Mouse (Mus musculus) embryo, embryonic 10 days (tissue): ENCODE data around the gene Fbrsl1.
A peak's percentile ranks its signal among the peaks of the same experiment; 100 is the strongest.

Experiments used
- DNase-seq: peaks from one replicate; pipeline ENCODE4 v3.0.0-alpha.2; 2015; ENCODE audit warnings: low spot score

The Fbrsl1 gene

DNA sequence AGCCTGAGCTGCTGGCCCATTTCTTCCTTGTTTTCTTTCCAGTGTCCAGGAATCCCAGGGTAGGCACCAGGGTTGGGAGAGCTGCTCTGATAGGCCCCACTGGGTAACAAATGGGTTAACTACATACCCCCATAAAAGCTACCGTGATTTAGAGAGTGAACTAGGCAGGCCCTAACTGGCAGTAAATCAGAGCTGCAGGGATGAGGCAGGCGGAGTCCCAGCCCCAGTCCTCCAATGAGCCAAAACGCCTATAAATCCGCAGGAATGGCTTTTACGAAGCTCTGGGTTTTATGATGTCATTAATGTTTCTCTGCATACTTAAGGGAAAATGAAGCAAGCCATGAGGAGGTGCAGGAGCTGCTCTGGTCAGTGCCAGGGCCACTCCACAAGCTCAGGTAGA, 33.3 kb downstream of the Fbrsl1 start:
- no peak for DNase-seq

DNA sequence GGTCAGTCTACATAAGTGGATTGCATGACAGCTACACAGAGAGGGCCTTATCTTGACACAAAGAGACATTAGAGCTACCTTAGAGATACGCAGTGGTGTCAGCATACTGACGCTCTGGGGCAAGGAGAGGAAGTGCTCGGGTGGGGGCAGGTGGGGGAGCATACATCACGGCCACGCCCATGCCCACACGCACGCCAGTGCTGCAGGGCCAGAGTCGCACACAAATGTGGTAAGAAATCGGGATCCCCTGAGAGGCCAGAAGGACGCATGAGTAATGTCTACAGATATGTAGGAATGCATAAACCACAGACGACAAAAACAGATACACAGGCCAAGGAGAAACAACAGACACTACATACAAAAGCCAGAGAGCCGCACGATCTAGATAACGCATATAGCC, 35.3 kb downstream of the Fbrsl1 start:
- DNase-seq, result no peak

DNA sequence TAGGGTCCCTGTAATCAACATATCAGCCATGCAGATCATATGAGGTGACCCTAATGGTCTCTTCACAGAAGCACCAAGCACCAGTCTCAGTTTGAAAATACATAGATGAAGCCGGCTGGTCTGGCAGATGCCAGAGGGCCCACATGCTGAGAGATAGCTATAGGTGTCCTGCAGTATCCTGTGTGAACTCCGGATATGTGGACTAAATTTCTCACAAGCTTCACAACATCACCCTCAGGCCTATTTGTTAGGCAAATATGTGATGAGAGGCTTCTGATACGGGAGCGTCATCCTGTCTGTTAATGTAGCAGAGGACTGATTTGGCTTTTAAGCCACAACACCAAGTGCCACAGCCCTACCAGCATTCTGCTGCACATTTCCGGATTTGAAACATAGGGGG, 37.9 kb downstream of the Fbrsl1 start:
- DNase-seq, result no peak

DNA sequence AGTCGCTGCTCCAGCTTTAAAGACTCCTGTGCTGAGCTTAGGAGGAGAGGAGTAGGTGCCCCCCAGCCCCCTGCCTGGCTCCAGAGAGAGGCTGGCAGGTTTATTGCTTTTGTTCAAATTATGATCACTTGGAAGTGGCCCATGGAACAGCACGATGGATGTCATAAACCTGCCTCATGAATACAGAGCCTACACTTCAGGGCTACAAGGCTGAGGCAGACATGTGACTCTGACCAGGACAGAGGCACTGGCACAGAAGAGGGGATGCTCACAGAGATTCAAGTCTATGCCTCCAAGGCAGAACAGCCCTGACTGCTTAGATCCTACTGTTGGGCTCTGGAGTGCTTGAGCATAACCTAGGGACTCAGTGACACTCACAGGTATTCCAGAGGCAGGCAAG, 39.3 kb downstream of the Fbrsl1 start:
- no peak for DNase-seq

DNA sequence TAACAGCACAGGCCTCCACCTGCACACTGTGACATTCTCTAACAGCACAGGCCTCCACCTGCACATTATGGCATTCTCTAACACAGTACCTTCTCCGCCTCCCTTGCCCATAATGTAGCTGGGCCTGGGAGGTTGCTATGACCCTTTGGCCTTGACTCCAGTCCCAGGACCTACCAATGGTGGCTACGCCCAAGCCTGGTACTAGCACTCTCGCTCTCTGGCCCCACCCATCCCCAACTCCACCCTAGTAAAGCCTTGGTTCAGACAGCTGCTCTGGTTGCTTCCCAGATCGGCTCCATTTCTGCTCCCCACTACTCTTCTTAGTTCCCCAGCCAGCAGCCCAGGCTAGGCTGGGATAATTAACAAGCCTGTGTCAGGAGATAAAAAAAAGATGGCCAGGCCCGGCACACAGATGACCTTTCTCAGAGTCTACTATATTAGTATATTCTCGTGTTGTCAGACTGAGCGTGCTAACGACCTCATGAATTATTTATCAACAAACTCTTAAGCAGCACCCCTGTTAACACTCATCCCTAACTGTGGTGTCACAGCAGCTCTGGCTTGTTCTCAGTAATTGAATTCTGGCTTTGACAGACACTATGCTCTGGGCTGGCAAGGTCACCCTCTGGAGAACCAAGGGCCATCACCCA, 42.1 kb downstream of the Fbrsl1 start:
- no peak for DNase-seq

DNA sequence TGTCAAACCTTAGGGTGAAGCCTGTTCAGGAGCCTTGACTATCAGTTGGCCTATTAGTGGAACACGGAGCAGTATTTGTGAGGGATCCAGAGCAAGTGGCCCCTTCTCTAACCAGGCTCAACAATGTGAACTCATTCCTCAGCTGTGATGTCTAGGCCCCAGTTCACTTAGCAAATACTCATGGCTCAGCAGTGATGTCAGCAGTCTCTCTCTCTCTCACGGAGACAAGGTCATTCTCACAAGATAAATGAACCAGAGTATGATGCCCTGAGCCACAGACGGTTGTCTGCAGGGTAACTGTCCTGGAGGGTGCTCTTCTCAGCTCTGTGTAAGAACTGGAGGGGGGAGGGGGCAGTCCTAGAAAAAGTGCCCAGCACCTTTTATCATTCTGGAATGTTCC, 44.4 kb downstream of the Fbrsl1 start:
- DNase-seq, result no peak

DNA sequence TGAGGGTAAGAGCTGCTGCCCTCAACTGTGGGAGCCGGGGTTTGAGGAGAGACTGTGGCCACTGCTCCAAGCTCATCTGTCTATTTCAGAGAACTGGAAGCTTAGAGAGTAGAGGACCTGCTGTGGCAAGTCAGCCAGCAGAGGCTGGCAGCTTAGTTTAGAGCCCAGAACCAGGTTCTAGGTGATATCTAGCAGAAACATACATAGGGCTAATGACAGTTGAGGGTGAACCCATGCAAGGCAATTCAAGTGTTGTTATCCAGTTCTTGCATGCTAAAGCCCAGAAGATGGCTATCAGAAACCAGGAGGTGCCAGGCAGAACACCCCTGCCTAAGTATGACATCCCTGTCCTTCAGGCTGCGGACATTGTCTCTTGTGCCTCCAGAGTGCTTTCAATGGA, 45.7 kb downstream of the Fbrsl1 start:
- no peak for DNase-seq

DNA sequence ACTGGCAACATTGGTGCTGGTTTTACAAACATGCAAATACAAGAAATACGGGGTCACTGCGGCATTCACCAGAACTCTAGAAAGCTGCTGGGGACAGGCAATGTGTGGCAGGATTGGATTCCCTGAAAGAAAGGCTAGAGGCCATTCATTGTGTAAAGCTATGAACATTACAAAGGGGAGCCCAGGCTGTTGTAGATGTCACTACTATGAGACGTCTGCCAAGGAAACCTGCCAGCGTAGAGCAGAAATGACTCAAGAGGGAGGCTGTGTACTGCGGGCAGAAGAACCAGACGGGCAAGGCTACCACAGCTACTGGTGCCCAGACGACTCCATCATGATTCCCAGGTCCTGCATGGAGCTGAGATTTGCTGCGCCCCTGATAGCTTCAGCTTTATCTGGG, 47.2 kb downstream of the Fbrsl1 start:
- no peak for DNase-seq

DNA sequence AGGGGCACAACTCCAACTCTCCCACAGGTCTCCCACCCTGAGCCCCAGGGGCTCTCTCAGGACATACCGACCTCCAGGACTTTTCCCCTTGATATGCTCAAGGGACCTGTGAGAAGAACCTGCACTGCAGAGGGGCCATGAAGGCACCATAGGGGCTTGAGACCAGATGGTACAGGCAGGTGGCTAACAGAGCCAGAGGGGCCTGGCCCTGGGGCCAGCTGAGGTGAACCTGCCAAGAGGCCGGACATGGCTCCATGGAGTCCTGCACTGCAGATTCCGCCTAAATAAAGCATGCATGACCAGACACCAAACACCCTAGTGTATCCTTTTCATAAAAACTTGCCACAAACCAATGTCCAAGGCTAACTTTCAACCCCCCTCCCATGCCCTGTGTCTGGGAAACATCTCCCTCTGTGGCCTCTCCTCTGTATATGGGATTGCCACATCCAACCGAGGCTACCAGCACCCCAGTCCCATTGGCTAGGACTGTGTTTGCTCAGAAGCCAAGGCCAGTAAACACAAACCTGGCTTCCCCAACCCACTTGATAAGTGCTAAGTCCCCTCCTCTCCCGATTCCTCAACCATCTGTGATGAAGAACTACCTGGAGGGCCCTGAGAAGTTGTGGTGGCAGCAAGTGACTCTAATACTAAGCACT, 53.2 kb downstream of the Fbrsl1 start:
- no peak for DNase-seq

DNA sequence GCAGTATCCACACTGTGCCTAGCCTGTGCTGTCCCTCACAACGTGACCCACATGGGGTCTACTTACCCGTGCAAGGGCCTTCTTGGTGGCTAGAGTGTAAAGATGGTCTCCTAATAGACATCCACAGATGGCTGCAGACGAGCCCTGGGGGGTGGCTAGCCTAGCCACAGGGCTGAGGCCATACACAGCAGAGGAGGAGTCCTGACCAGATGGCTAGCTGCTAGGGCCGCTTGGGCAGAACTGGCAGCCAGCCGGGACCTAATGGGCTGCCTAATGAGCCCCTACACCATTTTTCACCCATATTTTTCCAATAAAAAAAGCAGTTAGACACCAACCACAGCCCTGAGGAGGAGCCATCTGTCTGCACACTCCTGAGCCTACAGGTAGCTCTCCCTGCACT, 55.6 kb downstream of the Fbrsl1 start:
- no peak for DNase-seq

DNA sequence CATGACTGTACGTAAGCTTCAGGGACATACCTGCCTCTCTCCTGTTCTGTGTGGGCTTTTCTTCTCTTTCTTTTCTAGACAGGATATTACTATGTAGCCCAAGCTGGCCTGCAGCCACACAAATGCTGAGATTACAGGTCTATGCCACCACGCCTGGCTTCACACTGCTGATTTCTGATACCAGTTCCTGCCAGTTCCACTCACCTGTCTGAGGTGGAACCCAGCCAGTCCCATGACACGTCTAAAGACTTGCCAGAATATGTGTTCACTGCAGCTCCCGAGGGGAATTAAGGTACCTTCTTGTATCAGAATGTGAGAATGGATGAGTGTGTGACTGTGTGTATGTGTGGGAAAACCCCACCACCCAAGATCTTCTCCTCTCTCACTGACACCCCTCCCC, 57.7 kb downstream of the Fbrsl1 start:
- DNase-seq, result no peak

DNA sequence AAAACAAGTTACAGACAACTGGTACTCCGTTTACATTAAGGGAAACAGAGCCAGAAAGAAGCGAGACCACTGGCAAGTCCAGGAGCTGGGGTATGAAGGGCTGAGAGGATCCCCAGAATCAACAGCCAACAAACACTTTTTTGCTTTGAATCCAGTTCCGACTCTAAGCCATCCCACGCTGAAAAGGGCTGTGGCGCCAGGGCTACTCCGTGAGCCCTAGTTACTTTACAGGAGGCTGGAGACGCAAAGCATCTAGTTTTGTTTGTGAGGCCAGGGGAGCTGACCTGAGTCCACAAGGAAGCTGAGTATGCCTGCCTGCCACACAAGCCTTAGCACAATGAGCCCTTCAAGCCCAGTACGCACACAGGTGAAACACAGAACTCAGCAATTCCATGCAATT, 61.0 kb downstream of the Fbrsl1 start:
- DNase-seq, result no peak

DNA sequence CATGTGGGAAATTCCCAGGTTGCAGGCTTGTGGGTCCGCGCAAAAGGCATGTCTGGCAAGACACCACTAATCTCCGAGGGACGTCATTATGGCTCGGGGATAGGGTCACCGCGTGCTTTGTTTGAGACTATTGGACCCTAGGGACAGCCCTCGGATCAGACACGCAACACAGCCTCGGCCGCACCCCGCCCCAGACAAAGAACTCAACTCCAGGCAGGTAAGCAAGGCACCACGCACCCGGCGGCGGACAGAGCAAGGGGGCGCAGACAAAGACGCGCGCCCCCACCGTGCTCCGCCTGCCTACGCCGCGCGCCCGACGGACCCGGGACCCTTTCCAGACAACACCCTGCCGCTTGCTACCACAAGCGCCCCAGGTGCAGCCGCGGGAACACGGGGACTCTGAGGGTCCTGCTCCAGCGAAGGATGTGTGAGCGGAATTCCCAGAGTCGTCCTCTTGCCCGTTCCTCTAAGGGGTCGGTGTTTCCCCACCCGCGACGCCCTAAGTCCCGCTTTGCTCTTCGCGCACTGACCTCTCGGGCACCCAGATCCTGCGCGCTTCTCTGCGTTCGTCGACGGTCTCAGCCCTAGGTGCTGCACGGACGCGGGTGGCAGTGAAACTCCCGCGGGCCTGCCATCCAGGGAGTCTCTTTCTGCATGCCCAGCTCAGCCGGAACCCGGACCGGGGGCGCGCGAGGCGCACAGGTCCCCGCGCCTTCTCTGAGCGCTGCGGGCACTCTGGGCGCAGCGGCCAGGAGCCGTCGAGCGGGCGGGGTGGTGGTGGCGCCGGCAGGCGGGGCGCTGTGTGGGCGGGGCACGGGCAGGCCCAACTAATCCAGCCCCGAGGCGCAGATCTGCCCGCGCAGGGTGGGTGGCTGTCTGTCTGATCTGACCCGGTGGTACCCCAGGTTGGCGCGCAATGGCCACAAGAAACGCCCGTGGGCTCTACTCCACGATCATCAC, 61.7 kb downstream of the Fbrsl1 start:
- DNase-seq, result peak; percentile 82

DNA sequence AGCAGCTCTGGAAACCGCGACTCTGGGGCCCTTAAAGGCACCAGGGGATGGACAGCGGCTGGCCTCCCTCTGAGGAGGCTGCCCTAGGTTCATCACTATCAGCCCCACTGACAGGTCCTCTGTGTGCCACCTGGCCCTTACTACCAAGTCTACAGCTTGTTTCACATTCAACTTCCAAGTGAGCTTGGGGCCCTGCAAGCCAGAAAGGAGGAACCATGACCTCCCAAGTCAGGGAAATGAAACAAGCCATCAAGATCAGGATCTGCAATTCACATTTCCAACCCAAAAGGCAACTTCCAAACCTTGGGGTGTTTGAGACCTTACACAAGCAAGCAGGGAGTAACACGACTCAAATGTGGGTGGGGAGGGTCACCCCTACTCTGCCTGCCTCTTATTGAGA, 63.0 kb downstream of the Fbrsl1 start:
- DNase-seq, result no peak

DNA sequence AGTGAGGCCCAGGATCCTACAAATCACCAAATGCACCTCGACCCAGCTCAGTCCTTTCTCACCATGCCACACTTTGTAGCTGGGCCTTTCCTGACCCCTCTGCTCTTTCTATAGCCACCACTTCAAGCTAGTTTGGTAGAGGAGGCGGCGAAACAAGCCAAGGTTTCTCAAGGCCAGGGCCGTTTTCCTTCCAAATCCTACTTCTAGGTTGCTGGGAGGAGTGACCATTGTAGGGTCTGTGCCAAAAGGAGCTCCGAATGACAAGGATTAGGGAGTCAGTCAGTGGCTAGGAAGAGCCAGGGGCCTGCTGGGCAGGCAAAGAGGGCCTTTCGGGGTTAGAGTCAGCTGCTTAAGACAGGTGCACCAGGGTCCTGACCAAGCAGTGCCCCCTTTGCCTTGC, 63.8 kb downstream of the Fbrsl1 start:
- DNase-seq, result no peak

DNA sequence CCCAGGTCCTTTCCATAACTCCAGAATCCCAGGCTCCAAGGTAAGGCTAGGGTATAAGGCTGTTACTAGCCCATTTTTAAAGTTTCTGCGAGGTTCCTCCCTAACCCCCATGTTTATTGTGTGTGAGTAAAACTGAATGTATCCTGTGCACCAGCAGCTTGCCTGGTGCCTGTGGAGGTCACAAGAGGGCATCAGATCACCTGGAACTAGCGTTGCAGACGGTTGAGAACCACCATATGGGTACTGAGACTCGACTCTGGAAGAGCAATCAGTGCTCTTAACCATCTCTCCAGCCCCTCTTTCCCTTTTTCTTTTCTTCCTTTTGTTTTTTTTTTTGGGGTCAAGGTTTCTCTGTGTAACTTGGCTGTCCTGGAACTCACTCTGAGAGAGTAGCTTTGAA, 68.5 kb downstream of the Fbrsl1 start:
- no peak for DNase-seq

DNA sequence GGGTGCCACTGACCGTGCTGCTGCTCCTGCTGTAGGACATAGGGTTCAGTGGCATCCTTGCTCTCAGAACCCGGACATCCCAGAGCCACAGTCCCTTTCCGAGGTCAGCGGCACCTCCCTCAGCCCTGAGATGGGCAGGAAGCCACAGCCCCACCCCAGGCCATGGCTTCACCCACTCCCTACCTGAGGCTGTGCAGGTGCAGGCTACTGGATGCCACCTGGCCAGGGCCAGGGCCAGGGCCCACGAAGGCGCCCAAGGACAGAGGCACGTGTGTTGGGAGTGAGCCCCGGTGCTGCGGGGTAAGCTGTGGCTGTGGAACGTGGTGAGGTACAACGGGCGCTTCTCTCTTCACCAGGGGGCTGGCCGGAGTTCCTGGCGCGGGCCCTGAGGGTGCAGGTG, 69.2 kb downstream of the Fbrsl1 start:
- DNase-seq, result no peak

DNA sequence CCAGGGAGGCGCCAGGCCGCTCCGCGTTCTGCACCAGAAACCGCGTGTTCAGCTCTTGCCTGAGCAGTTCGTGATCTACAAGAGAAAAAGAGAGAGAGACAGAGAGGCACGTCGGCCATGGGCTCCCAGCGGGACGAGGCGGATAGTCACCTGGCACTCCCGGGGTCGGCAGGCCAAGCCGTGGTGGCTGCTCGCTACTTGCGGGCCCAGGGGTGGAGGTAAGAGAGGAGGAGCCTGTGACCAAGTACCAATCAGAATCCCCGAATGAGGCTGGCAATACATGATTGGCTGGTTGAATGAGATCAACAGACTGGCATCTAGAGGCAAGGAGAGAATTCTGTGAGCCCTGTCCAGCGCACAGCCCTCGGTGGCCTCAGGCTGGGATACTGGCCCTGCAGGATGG, 70.1 kb downstream of the Fbrsl1 start:
- DNase-seq, result peak; percentile 78

DNA sequence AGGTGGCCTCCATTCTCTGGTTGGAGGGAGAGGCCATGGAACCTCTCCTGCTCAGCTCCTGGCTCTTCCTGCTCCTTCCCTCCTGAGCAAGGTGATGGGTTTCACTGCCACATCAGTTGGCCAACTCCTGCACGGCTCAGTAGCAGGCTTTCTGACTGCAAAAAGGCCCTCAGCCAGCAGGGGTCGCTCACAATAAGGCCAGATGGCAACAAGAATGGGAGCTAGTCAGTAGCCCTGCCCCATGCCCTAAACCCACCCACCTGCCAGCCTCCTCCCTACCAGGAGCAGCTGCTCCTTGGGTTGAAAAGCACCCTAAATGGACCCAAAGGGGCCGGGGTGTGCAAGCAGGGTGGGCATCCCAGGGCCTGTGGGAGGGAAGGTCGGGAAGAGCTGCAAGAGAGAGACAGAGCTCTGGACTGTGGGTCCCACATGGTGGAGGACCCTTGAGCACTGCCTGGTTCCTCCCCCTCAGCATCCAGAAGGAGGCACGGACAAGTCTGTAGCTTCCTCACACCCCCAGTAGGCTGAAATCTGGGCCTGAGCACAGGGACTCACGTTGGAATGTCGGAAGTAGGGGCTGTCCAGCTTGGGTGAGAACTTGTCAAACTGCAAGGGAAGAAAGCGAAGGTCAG, 71.4 kb downstream of the Fbrsl1 start:
- DNase-seq, result peak; percentile 82

DNA sequence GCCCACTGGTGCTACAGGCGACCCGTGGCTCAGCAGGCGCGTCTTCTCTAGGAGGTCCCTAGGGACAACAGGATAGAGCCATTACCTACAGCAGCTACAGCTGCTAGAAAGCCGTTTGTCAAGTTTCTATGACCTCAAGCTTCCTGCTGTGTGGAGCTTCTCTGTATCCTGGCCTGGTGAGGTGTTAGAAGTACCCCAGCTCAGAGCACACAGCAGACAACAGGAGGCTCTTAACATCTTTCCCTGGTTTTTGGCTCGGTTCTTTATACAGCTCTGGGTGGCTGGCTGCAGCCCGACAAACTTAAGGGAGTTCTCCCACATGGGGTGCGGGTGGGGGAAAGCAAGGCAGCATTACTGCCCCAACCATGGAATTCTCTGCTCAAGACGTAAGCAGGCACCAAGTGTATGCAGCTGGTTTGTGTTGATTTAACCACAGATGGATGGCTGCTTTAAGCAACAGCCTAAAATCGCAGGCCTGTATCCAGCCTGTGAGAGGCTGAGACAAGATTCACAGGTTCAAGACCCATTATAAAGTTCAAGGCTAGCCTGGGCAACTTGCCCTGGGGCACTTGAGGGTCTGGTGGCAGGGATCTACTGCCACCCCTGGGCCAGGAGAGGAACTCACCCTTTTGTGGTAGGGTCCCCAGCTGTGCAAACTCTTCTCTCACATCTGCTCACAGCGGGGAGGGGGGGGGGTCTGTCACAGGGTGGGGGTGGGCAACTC, 84.3 kb downstream of the Fbrsl1 start:
- peak; percentile 36 for DNase-seq

DNA sequence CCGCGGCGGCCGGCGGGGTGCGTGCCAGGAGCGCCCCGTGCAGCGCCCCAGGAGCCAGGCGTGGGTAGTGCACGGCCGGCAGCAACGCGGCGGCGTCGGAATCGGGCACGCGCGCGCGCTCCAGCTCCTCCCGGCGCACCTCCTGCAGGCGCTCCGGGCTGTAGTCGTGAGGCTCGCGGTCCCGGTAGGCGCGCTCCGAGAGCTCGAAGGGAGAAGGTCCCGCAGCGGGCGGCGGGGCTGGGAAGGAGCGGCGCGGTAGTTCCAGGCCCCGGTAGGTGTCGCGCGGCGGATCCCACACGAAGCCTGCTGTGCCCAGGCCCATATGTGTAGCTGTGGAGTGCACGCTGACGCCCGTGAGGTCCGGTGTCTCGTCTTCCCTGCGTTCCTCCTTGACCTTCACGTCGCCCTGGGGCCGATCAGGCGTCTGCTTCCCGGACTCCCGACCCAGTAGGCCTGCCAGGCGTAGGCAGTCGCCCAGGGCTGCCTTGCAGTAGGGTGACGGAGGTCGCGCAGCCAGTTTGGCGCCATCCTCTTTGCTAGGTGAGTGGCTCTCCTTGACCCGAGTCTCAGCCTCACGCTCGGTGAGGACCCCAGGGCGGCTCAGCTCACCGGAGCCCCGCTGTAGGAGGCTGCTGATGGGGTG, 85.0 kb downstream of the Fbrsl1 start:
- DNase-seq, result peak; percentile 86
